Mouse (Mus musculus) right cerebral cortex, postnatal 36 days (tissue): ENCODE data around the gene Ctla2b.
A peak's percentile ranks its signal among the peaks of the same experiment; 100 is the strongest.
"Not testable (repeated sequence)": the region's sequence is repeated elsewhere in the genome, so short reads cannot be mapped to it uniquely, and the experiment has no call there.

Experiments
- DNase-seq, 2 experiments: peaks; one replicate each; pipeline ENCODE4 v3.0.0; 2022; ENCODE audit warnings: low spot score in 2 of 2, mixed read lengths in 1 of 2

Ctla2b gene

DNA sequence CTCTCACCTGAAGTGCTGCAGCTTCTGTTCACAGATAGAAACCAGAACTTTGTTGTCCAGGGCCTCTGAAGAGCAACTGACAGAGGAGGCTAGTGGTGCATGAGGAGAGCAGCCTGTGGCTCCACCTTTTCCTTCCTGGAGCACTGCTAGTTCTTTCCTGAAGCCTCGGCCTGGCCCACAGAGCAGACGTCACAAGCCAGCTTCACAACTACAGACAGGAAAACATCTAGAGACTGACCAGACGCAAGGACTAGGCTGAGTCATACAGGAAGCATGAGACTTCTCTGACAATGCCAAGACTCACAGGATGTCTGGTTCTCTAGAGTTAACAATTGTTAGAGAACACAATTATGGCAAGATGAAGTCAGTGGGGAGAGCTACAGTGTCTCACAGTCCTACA, at the start of gene Ctla2b:
Ctla2b (minus strand) TSS at position 120 of the 400 bp plus-strand sequence.
- peak in 1 of 2 experiments; percentile 4 for DNase-seq

DNA sequence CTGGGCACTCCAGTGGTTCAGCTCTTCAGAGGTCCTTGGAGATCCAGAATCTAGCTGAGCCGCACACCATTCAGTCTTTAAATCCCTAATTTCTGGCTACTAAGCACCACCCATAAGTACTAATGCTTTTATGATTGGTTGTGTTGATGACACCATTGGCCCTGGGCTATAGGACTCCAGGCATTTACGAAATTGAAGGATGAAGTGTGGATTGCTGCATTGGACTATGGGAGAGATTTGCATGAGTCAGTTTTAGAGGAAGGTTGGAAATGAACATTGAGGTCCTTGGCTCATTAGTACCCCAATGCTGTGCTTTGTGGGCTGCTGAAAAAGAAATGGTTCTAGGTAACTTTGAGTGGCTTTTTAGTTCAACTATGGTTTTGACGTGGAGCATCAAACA, 44.6 kb upstream of the Ctla2b start, which contains the start of gene Tpbpa:
Tpbpa (minus strand) TSS at position 101 of the 400 bp plus-strand sequence.
- DNase-seq: not testable (repeated sequence)

DNA sequence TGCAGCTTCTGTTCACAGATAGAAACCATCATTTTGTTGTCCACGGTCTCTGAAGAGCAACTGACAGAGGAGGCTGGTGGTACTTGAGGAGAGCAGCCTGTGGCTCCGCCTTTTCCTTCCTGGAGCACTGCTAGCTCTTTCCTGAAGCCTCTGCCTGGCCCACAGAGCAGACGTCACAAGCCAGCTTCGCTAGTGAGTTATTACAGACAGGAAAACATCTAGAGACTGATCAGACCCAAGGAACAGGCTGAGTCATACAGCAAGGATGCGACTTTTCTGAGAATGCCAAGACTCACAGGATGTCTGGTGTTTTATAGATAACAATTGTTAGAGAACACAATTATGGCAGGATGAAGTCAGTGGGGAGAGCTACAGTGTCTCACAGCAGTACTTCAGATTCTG, 39.3 kb upstream of the Ctla2b start, which contains the start of the genes Gm49391 and Ctla2a:
Gm49391 (minus strand) TSS at position 72 of the 402 bp plus-strand sequence.
Ctla2a (minus strand) TSS at position 126 of the 402 bp plus-strand sequence.
- no peak for DNase-seq

- DNase-seq: not testable (repeated sequence)
Observed at GRCm38 (mm10) chr13:60935490-60935889, 38.2 kb upstream of the Ctla2b start, which contains the start of gene Gm49393. Gm49393 (minus strand) TSS chr13:60935590.

DNA sequence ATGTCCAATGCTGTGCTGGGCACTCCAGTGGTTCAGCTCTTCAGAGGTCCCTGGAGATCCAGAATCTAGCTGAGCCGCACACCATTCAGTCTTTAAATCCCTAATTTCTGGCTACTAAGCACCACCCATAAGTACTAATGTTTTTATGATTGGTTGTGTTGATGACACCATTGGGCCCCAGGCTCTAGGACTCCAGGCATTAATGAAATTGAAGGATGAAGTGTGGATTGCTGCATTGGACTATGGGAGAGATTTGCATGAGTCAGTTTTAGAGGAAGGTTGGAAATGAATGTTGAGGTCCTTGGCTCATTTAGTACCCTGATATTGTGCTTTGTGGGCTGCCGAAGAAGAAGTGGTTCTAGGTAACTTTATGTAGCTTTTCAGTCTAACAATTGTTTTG, 7.5 kb upstream of the Ctla2b start, which contains the start of gene Tpbpb:
Tpbpb (minus strand) TSS at position 101 of the 400 bp plus-strand sequence.
- not testable (repeated sequence) for DNase-seq

DNA sequence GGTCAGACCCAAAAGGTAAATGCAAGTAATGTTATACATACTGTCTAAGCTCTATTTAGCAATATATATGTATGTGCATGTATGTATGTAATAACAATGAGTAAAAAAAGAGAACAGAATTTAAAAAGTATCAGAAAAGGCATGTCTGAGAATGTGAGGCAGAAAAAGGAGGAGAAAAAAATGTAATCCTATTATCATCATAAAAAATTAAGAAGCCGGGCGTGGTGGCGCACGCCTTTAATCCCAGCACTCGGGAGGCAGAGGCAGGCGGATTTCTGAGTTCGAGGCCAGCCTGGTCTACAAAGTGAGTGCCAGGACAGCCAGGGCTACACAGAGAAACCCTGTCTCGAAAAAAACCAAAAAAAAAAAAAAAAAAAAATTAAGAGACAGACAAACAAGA, 453 bp downstream of the Ctla2b start, which contains the start of gene Gm49392:
Gm49392 (minus strand) TSS at position 101 of the 400 bp plus-strand sequence.
- DNase-seq: not testable (repeated sequence)

DNA sequence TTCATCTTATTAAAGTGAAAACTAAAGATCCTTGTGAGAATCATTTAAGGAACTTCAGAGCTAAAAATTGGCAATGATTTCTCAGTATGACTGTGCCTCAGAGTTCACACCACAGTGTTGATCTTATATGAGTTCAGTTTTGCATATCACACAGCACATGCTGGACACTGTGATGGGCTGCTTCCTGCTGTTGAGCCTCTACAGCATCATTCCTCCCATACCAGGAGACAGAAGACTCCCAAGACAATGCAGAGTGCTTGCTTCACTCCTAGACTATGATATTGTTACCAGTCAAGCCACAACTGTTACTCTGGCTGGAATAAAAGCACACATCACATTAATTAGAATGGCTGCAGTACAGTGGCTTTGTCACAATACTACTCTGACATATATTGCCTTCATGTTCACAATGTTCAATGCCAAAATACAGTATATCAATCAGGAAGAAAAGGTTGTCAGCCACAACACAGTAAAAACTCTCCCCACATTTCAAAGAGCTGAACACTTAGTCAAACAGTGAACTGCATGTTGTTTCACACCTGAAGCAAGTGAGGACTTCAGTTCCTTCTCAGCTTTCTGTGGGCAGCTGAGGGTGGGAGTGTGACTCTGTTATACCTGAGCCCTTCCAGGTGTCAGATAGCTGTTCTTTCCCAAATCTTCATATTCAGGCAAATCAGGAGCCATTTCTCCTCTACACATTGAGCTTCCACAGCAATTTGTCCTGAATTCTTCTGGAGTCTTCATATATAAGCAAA, 1.7 kb downstream of the Ctla2b start:
- DNase-seq: no peak

GRCm38 (mm10) chr13:60892301-60892700, 4.9 kb downstream of the Ctla2b start:
- no peak for DNase-seq

GRCm38 (mm10) chr13:60864281-60864680, 33.0 kb downstream of the Ctla2b start, which contains the start of gene 4930486L24Rik:
4930486L24Rik (minus strand) TSS chr13:60864475.
- DNase-seq: no peak

DNA sequence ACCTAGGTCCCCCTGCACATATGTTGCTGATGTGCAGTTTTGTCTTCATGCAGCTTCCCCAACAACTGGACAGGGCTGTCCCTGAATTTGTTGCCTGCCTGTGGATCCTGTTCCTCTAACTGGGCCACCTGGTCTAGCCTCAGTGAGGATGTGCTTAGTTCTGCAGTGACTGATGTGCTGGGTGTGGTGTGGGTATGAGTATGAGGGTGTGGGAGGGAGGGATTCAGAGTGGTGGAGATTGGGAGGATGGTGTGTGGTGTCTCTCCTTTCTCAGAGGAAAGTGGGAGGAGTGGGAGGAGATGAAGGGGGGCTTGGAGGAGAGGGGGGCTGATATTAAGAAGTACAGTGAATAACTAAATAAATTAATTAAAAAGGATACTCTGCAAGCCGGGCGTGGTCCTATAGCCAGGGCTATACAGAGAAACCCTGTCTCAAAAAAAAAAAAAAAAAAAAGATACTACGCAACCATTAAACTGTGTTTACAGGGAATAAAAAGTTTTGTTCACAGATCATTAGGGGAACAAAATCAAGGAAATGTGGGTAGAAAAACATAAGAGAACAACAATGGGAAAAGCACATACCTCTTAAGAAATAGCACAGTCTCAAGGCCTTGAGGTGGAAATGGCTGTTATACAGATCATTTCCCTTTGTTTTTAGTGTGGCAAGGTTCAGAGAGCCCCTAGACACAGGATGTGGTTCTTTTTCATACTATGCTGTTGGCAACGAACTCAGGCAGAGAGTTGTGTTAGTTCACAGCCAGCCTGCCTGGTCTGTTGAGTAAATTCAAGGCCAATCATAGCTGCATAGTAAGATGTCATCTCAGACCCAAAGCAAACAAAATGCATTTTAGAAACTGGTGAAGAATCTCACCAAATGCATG, 48.8 kb downstream of the Ctla2b start:
- no peak for DNase-seq
